In genomic region chr5:145118005-145118404, GRCm38 (mm10) we compare ENCODE assay signal across 27 mouse cellular contexts. TPM values are rescaled to one million over a fixed set of nuclear protein-coding genes. Genes with fewer than 3 reads are reported as not detected.
DNase-seq lines count a peak whose midpoint lies in the region; ATAC-seq lines count a peak whose summit lies in the region.
"Had no signal": no experiment of that assay in that cellular context is flagged by ENCODE, and none has a peak within 500 bp of the region (broad histone marks: within the 10 kb centered on the region; RNA-seq: fewer than 3 reads in every experiment).

No protein-coding gene starts in this region.

- H3K4me2 ChIP-seq in intestine, embryonic 16.5 days (ENCODE audit: low read depth, low read length), result no peak overlapping the region
- no peak overlapping the region for H3K4me2 ChIP-seq in intestine, embryonic 15.5 days (replicated peaks)
- no peak overlapping the region for H3K4me2 ChIP-seq in hindbrain, embryonic 12.5 days (replicated peaks)
- H3K4me2 ChIP-seq: forebrain, embryonic 15.5 days had no signal

- WGBS in intestine, embryonic 16.5 days, result 59% methylated on average over 6 of the region's 6 CpGs
- WGBS in intestine, embryonic 15.5 days, result 59% methylated on average over 6 of the region's 6 CpGs
- 63% methylated on average over 6 of the region's 6 CpGs for WGBS in hindbrain, embryonic 12.5 days

- peaks cover 22% of the 10 kb centered on the region for H3K4me1 ChIP-seq in intestine, embryonic 16.5 days (ENCODE audit: control insufficient read depth, insufficient read depth, low read length)
- H3K4me1 ChIP-seq in intestine, embryonic 15.5 days (replicated peaks), result peaks cover 23% of the 10 kb centered on the region
- peaks cover 77% of the 10 kb centered on the region for H3K4me1 ChIP-seq in megakaryocyte, embryonic 14.5 days
- H3K4me1 ChIP-seq in hindbrain, embryonic 12.5 days, result peaks cover 12% of the 10 kb centered on the region

- DNase-seq in adrenal gland, postnatal 10 days, result peak; percentile 36
- DNase-seq in adrenal gland, adult 18-20 months (ENCODE audit: low spot score in 2 of 2), result no peak
- peak; percentile 39 for DNase-seq in lung, postnatal 36 days
- DNase-seq: cerebellum, adult 11 months; cerebellum, postnatal 25 days; embryo, embryonic 11 days; liver, postnatal 0 days; midbrain, embryonic 14.5 days; right cerebral cortex, postnatal 14 days; spleen, adult 18-20 months; thymus, postnatal 25 days had no signal

- ATAC-seq in intestine, embryonic 16.5 days, result no peak
- ATAC-seq in intestine, embryonic 15.5 days, result no peak
- no peak for ATAC-seq in megakaryocyte, adult 5-6 weeks (ENCODE audit: poor library complexity, severe bottlenecking)
- no peak for ATAC-seq in hindbrain, embryonic 12.5 days (ENCODE audit: low FRiP score)
- ATAC-seq: forebrain, embryonic 15.5 days; liver, postnatal 0 days had no signal

- no peak overlapping the region for H3K4me3 ChIP-seq in intestine, embryonic 16.5 days (ENCODE audit: low read length)
- H3K4me3 ChIP-seq in intestine, embryonic 15.5 days (replicated peaks), result no peak overlapping the region
- H3K4me3 ChIP-seq in megakaryocyte, embryonic 14.5 days (replicated peaks), result peak overlapping the region; percentile 16
- no peak overlapping the region for H3K4me3 ChIP-seq in hindbrain, embryonic 12.5 days
- H3K4me3 ChIP-seq: forebrain, embryonic 15.5 days; limb, embryonic 10.5 days had no signal

- 0 out of 2 replicates have a peak, but pooled peaks cover 7% of the 10 kb centered on the region for H3K36me3 ChIP-seq in intestine, embryonic 16.5 days (ENCODE audit: control insufficient read depth, insufficient read depth, low read length)
- H3K36me3 ChIP-seq in intestine, embryonic 15.5 days, result peaks cover 4% of the 10 kb centered on the region; the same call in 1 of the 2 replicates
- H3K36me3 ChIP-seq in megakaryocyte, embryonic 14.5 days (replicated peaks; ENCODE audit: low read length), result peaks cover 62% of the 10 kb centered on the region
- peaks cover 1% of the 10 kb centered on the region for H3K36me3 ChIP-seq in hindbrain, embryonic 12.5 days
- H3K36me3 ChIP-seq: forebrain, embryonic 15.5 days had no signal

- H3K9me3 ChIP-seq in intestine, embryonic 16.5 days (ENCODE audit: control insufficient read depth, low read length), result no peaks in the 10 kb centered on the region
- H3K9me3 ChIP-seq in intestine, embryonic 15.5 days, result no peaks in the 10 kb centered on the region
- no peaks in the 10 kb centered on the region for H3K9me3 ChIP-seq in megakaryocyte, embryonic 14.5 days
- peaks cover 4% of the 10 kb centered on the region; the same call in 1 of the 2 replicates for H3K9me3 ChIP-seq in hindbrain, embryonic 12.5 days (replicated peaks)
- H3K9me3 ChIP-seq: forebrain, embryonic 15.5 days; limb, embryonic 10.5 days had no signal

- no peaks in the 10 kb centered on the region for H3K27me3 ChIP-seq in intestine, embryonic 16.5 days (replicated peaks; ENCODE audit: control insufficient read depth, insufficient read depth, low read length)
- no peaks in the 10 kb centered on the region for H3K27me3 ChIP-seq in intestine, embryonic 15.5 days (replicated peaks)
- no peaks in the 10 kb centered on the region for H3K27me3 ChIP-seq in megakaryocyte, embryonic 14.5 days (replicated peaks)
- peaks cover 26% of the 10 kb centered on the region for H3K27me3 ChIP-seq in hindbrain, embryonic 12.5 days

- H3K27ac ChIP-seq in intestine, embryonic 16.5 days (ENCODE audit: low read length), result no peak overlapping the region
- H3K27ac ChIP-seq in intestine, embryonic 15.5 days, result no peak overlapping the region
- no peak overlapping the region for H3K27ac ChIP-seq in hindbrain, embryonic 12.5 days
- H3K27ac ChIP-seq: forebrain, embryonic 15.5 days; limb, embryonic 10.5 days had no signal

- peak overlapping the region; percentile 33; the same call in 1 of the 2 replicates for H3K9ac ChIP-seq in intestine, embryonic 16.5 days (ENCODE audit: low read depth, low read length)
- no peak overlapping the region for H3K9ac ChIP-seq in intestine, embryonic 15.5 days
- H3K9ac ChIP-seq in hindbrain, embryonic 12.5 days, result no peak overlapping the region
- H3K9ac ChIP-seq: forebrain, embryonic 15.5 days; liver, postnatal 0 days had no signal

RNA-seq across cellular contexts. Expression of gene Arpc1b, which starts 4.0 kb away (rescaled TPM):
- total RNA-seq in adrenal gland, postnatal 10 days (2021), result 100 to 1,000 TPM; 212 to 226 TPM
- 100 to 1,000 TPM; 210 to 225 TPM for total RNA-seq in adrenal gland, adult 18-20 months (2021)
- polyA plus RNA-seq in intestine, embryonic 16.5 days (2015; fragmentation: Nextera tagmentation; extraction: Ambion mirVana), result 701 and 703 TPM in 2 replicates
- polyA plus RNA-seq in intestine, embryonic 15.5 days (2015; fragmentation: Nextera tagmentation; extraction: Ambion mirVana), result 554 and 591 TPM in 2 replicates
- 1,949 and 2,538 TPM in 2 replicates for polyA plus RNA-seq in megakaryocyte, embryonic 14.5 days (2012; ENCODE audit: insufficient read depth, low replicate concordance)
- total RNA-seq in megakaryocyte, adult 5-6 weeks (2015), result 361 and 425 TPM in 2 replicates
- total RNA-seq in megakaryocyte, adult 5-6 weeks (2017), result 297 and 318 TPM in 2 replicates
- polyA plus RNA-seq in hindbrain, embryonic 12.5 days (2016; fragmentation: Nextera tagmentation; extraction: Ambion mirVana), result 95.5 and 108 TPM in 2 replicates

RNA-seq across cellular contexts. Expression of gene Pdap1, which starts 22.0 kb away (rescaled TPM):
- total RNA-seq in adrenal gland, postnatal 10 days (2021), result 10 to 100 TPM; 74.5 to 80.9 TPM
- 10 to 100 TPM; 77.4 to 84.6 TPM for total RNA-seq in adrenal gland, adult 18-20 months (2021)
- polyA plus RNA-seq in intestine, embryonic 16.5 days (2015; fragmentation: Nextera tagmentation; extraction: Ambion mirVana), result 62.7 and 66.6 TPM in 2 replicates
- 77.0 and 87.1 TPM in 2 replicates for polyA plus RNA-seq in intestine, embryonic 15.5 days (2015; fragmentation: Nextera tagmentation; extraction: Ambion mirVana)
- polyA plus RNA-seq in megakaryocyte, embryonic 14.5 days (2012; ENCODE audit: insufficient read depth, low replicate concordance), result 63.5 and 118 TPM in 2 replicates
- total RNA-seq in megakaryocyte, adult 5-6 weeks (2015), result 24.8 and 26.1 TPM in 2 replicates
- 140 and 144 TPM in 2 replicates for total RNA-seq in megakaryocyte, adult 5-6 weeks (2017)
- 111 and 144 TPM in 2 replicates for polyA plus RNA-seq in hindbrain, embryonic 12.5 days (2016; fragmentation: Nextera tagmentation; extraction: Ambion mirVana)

RNA-seq across cellular contexts. Expression of gene Bud31, which starts 22.2 kb away (rescaled TPM):
- 100 to 1,000 TPM in 1 of 2 experiments, 10 to 100 TPM in 1; 97.3 to 102 TPM for total RNA-seq in adrenal gland, postnatal 10 days (2021)
- total RNA-seq in adrenal gland, adult 18-20 months (2021), result 100 to 1,000 TPM; 103 to 110 TPM
- 166 and 178 TPM in 2 replicates for polyA plus RNA-seq in intestine, embryonic 16.5 days (2015; fragmentation: Nextera tagmentation; extraction: Ambion mirVana)
- polyA plus RNA-seq in intestine, embryonic 15.5 days (2015; fragmentation: Nextera tagmentation; extraction: Ambion mirVana), result 176 and 185 TPM in 2 replicates
- 7.0 and 13.8 TPM in 2 replicates for polyA plus RNA-seq in megakaryocyte, embryonic 14.5 days (2012; ENCODE audit: insufficient read depth, low replicate concordance)
- total RNA-seq in megakaryocyte, adult 5-6 weeks (2015), result 179 and 181 TPM in 2 replicates
- total RNA-seq in megakaryocyte, adult 5-6 weeks (2017), result 217 and 234 TPM in 2 replicates
- polyA plus RNA-seq in hindbrain, embryonic 12.5 days (2016; fragmentation: Nextera tagmentation; extraction: Ambion mirVana), result 210 and 215 TPM in 2 replicates

RNA-seq across cellular contexts. Expression of gene Kpna7, which starts 34.2 kb away (rescaled TPM):
- not detected for total RNA-seq in adrenal gland, postnatal 10 days (2021)
- not detected for total RNA-seq in adrenal gland, adult 18-20 months (2021)
- 0.34 and 0.40 TPM in 2 replicates for polyA plus RNA-seq in intestine, embryonic 16.5 days (2015; fragmentation: Nextera tagmentation; extraction: Ambion mirVana)
- 0.21 and 0.38 TPM in 2 replicates for polyA plus RNA-seq in intestine, embryonic 15.5 days (2015; fragmentation: Nextera tagmentation; extraction: Ambion mirVana)
- not detected in 2 replicates for polyA plus RNA-seq in megakaryocyte, embryonic 14.5 days (2012; ENCODE audit: insufficient read depth, low replicate concordance)
- total RNA-seq in megakaryocyte, adult 5-6 weeks (2015), result not detected in 2 replicates
- total RNA-seq in megakaryocyte, adult 5-6 weeks (2017), result not detected in 2 replicates
- not detected in 2 replicates for polyA plus RNA-seq in hindbrain, embryonic 12.5 days (2016; fragmentation: Nextera tagmentation; extraction: Ambion mirVana)
- total RNA-seq: G1E; gastrocnemius, postnatal 4 days; left cerebral cortex, adult 8-10 months; liver, adult 2 months; megakaryocyte progenitor cell, adult 5-6 weeks had no signal
- polyA plus RNA-seq: embryonic facial prominence, embryonic 14.5 days; forebrain, embryonic 15.5 days; G1E; heart, embryonic 14.5 days; hindbrain, embryonic 11.5 days; limb, embryonic 10.5 days; liver, adult 2 months; liver, postnatal 0 days; midbrain, embryonic 14.5 days; neural tube, embryonic 14.5 days had no signal

RNA-seq across cellular contexts. Expression of gene Arpc1a, which starts 34.4 kb away (rescaled TPM):
- 100 to 1,000 TPM; 102 to 106 TPM for total RNA-seq in adrenal gland, postnatal 10 days (2021)
- total RNA-seq in adrenal gland, adult 18-20 months (2021), result 100 to 1,000 TPM; 131 to 134 TPM
- 138 and 141 TPM in 2 replicates for polyA plus RNA-seq in intestine, embryonic 16.5 days (2015; fragmentation: Nextera tagmentation; extraction: Ambion mirVana)
- polyA plus RNA-seq in intestine, embryonic 15.5 days (2015; fragmentation: Nextera tagmentation; extraction: Ambion mirVana), result 130 and 134 TPM in 2 replicates
- polyA plus RNA-seq in megakaryocyte, embryonic 14.5 days (2012; ENCODE audit: insufficient read depth, low replicate concordance), result 25.4 and 41.5 TPM in 2 replicates
- total RNA-seq in megakaryocyte, adult 5-6 weeks (2015), result 98.2 and 102 TPM in 2 replicates
- total RNA-seq in megakaryocyte, adult 5-6 weeks (2017), result 65.2 and 77.0 TPM in 2 replicates
- 191 and 201 TPM in 2 replicates for polyA plus RNA-seq in hindbrain, embryonic 12.5 days (2016; fragmentation: Nextera tagmentation; extraction: Ambion mirVana)

Comparison
In these comparisons a context has a peak if more than half of its experiments do, and no peak if none do; other contexts are left out.
1. DNase-seq: peak in adrenal gland, postnatal 10 days (single experiment) and lung, postnatal 36 days (single experiment); none in adrenal gland, adult 18-20 months (0 of 2).
2. RNA of gene Bud31, which starts 22.2 kb away (polyA plus RNA-seq): 210 to 215 TPM in hindbrain, embryonic 12.5 days, 176 to 185 TPM in intestine, embryonic 15.5 days and 166 to 178 TPM in intestine, embryonic 16.5 days; 7.0 to 13.8 TPM in megakaryocyte, embryonic 14.5 days; every median in the first group is over 10 times any median in the second.